Mouse (Mus musculus) ES-E14 (cell line): ENCODE measurements around the gene Prkcg.

Experiments
- CHD2 ChIP-seq: IDR thresholded peaks from 2 replicates; pipeline ENCODE4 v1.6.1; 2014; ENCODE audit warnings: mild to moderate bottlenecking, low read depth, low read length, inconsistent platforms
- ZC3H11A ChIP-seq: IDR thresholded peaks from 2 replicates; pipeline ENCODE4 v1.6.1; 2012; ENCODE audit warnings: low read depth, mild to moderate bottlenecking, inconsistent platforms, low read length, borderline replicate concordance

DNA sequence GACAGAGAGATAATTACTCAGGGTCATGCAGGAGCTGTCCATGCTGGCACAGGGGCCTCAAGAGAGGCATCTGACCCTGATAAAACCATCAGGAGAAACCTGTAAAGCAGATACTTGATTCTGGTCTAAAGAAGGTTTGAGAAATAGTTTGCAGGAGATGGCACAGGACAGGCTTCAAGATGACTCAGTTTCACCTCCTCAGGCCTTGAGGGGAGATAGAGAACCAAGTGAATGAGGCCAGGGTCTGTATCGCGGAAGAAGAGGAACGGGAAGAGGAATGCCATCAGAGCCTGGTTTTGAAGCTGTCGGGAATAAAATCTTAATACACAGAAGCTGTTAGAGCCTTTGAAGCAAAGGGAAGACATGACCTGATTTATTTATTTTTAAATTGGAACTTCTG, 28.7 kb downstream of the Prkcg start:
- TF ChIP-seq CHD2: no peak
- TF ChIP-seq ZC3H11A: no peak
